In the genomic region with DNA sequence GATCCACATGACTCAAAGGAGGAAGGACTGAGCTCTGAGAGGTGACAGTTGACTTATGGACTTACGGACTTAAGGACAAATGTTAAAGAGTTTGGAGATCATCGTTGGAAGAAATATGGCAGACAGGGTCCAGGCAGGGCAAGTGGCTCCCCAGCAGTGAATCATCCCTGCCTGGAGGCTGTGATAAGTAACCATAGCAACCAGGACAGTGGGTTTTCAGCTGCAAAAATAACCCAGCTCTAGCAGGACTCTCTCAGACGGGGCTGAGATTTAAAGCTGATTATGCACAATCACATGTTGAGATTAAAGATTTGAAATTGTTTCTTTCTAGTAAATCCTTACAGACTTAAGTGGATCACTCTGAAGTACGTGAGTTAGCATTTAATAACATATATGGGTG, we compare ENCODE assay signal across 16 mouse cellular contexts.
"Had no signal": no experiment of that assay in that cellular context is flagged by ENCODE, and none has a peak within 500 bp of the region (broad histone marks: within the 10 kb centered on the region; RNA-seq: fewer than 3 reads in every experiment).

No protein-coding gene starts in this region.

- H3K27ac ChIP-seq: kidney, postnatal 0 days; liver, embryonic 15.5 days; midbrain, embryonic 12.5 days; stomach, embryonic 15.5 days had no signal

- H3K4me2 ChIP-seq: liver, embryonic 11.5 days; liver, embryonic 15.5 days; lung, embryonic 14.5 days; midbrain, embryonic 12.5 days; stomach, embryonic 15.5 days had no signal

- H3K9me3 ChIP-seq: liver, embryonic 15.5 days; midbrain, embryonic 12.5 days; stomach, embryonic 15.5 days had no signal

- H3K36me3 ChIP-seq: liver, embryonic 15.5 days; stomach, embryonic 15.5 days had no signal

- H3K4me1 ChIP-seq: liver, embryonic 15.5 days; midbrain, embryonic 12.5 days; stomach, embryonic 15.5 days had no signal

- H3K9ac ChIP-seq: liver, embryonic 15.5 days; lung, embryonic 14.5 days; midbrain, embryonic 12.5 days; stomach, embryonic 15.5 days had no signal

- H3K4me3 ChIP-seq: liver, embryonic 15.5 days; midbrain, embryonic 12.5 days; stomach, embryonic 15.5 days had no signal

- H3K27me3 ChIP-seq: liver, embryonic 15.5 days; midbrain, embryonic 12.5 days; stomach, embryonic 15.5 days had no signal

- DNase-seq: kidney, adult 11 months; kidney, adult 9 months; kidney, postnatal 36 days; layer of hippocampus, adult 9-11 months; layer of hippocampus, postnatal 36 days; left cerebral cortex, postnatal 4 days; lung, embryonic 14.5 days; lung, postnatal 10 days; lung, postnatal 4 days; right cerebral cortex, postnatal 4 days; thymus, postnatal 36 days had no signal
